Mouse (Mus musculus): ENCODE measurements around the gene Cpz. TPM values are rescaled to one million over a fixed set of nuclear protein-coding genes. Genes with fewer than 3 reads are reported as not detected.

Gene Cpz
- polyA plus RNA-seq, 1 experiment, result 0.36 TPM

DNA sequence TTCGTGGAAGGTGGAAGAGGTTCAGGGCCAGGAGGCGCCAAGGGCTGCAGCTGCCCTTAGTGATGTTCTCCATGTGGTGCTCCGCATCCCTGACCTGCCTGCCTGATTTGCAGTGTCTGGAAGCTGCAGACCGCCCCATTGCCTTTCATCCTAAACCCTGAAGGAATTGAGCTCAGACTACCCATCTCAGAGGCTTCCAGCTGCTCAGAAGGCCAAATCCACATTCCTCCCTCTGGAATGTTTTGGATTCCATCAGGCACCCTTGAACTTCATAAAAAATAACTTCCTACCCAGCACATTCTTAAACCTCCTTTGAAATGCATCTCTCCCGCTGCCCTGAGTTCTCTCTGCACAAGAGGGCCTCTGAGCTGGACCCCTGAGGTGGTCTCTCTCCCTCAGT, 15.1 kb upstream of the Cpz start:
- no peak for TF ChIP-seq CTCF (IDR thresholded peaks at IDR 0.05; ENCODE audit: borderline replicate concordance, insufficient read depth, low read depth, low read length)
- TF ChIP-seq POLR2A (IDR thresholded peaks at IDR 0.05; ENCODE audit: borderline replicate concordance, insufficient read depth, low read length), result no peak
- DNase-seq, result no peak
- H3K4me3 ChIP-seq (replicated peaks; ENCODE audit: insufficient read depth, low read depth, low read length), result no peak overlapping the region
- no peak overlapping the region for H3K27ac ChIP-seq (ENCODE audit: insufficient read depth, low read length)
- H3K27me3 ChIP-seq (ENCODE audit: control insufficient read depth, insufficient read depth, low read length), result no peaks in the 10 kb centered on the region
- H3K4me1 ChIP-seq (ENCODE audit: control insufficient read depth, insufficient read depth, low read length), result no peaks in the 10 kb centered on the region
- 72% methylated on average over 5 of the region's 5 CpGs for WGBS

DNA sequence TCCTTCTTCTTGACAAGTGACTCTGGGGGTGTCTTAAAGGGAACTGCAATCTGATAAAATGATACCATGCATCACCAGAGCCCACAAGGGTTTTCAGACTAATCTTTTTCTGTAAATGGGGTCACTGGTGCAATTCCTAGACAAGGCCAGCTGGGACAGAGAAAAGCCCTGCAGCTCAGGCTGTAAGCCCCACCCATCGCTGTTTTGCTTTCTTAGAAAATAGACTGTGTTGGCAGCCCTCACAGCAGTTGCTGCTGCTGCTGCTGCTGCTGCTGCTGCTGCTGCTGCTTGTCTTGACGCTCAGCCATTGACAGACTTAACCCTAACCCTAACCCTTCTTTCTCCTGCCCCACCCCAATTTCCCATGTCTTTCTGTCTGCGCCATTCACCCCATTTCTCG, 14.1 kb upstream of the Cpz start:
- H3K4me3 ChIP-seq (replicated peaks; ENCODE audit: insufficient read depth, low read depth, low read length), result no peak overlapping the region
- TF ChIP-seq POLR2A (IDR thresholded peaks at IDR 0.05; ENCODE audit: borderline replicate concordance, insufficient read depth, low read length) (no peak), CTCF (IDR thresholded peaks at IDR 0.05; ENCODE audit: borderline replicate concordance, insufficient read depth, low read depth, low read length) (no peak)
- WGBS, result 57% methylated on average over 4 of the region's 4 CpGs
- DNase-seq, result no peak
- H3K27me3 ChIP-seq (ENCODE audit: control insufficient read depth, insufficient read depth, low read length), result no peaks in the 10 kb centered on the region
- H3K27ac ChIP-seq (ENCODE audit: insufficient read depth, low read length), result no peak overlapping the region
- H3K4me1 ChIP-seq (ENCODE audit: control insufficient read depth, insufficient read depth, low read length), result no peaks in the 10 kb centered on the region

- Histone ChIP-seq H3K27ac (ENCODE audit: insufficient read depth, low read length) (no peak overlapping the region), H3K4me1 (ENCODE audit: control insufficient read depth, insufficient read depth, low read length) (no peaks in the 10 kb centered on the region), H3K27me3 (ENCODE audit: control insufficient read depth, insufficient read depth, low read length) (no peaks in the 10 kb centered on the region), H3K4me3 (replicated peaks; ENCODE audit: insufficient read depth, low read depth, low read length) (no peak overlapping the region)
- WGBS, result 34% methylated on average over 3 of the region's 3 CpGs
- no peak for DNase-seq
- TF ChIP-seq POLR2A (IDR thresholded peaks at IDR 0.05; ENCODE audit: borderline replicate concordance, insufficient read depth, low read length) (no peak), CTCF (IDR thresholded peaks at IDR 0.05; ENCODE audit: borderline replicate concordance, insufficient read depth, low read depth, low read length) (no peak)
Observed at GRCm38 (mm10) chr5:35538022-35538421, 12.5 kb upstream of the Cpz start.

- WGBS, result 76% methylated on average over 1 of the region's 1 CpGs
- no peaks in the 10 kb centered on the region for H3K27me3 ChIP-seq (ENCODE audit: control insufficient read depth, insufficient read depth, low read length)
- TF ChIP-seq CTCF (IDR thresholded peaks at IDR 0.05; ENCODE audit: borderline replicate concordance, insufficient read depth, low read depth, low read length), result no peak
- no peak for TF ChIP-seq POLR2A (IDR thresholded peaks at IDR 0.05; ENCODE audit: borderline replicate concordance, insufficient read depth, low read length)
- DNase-seq, result no peak
- H3K27ac ChIP-seq (ENCODE audit: insufficient read depth, low read length), result no peak overlapping the region
- H3K4me3 ChIP-seq (replicated peaks; ENCODE audit: insufficient read depth, low read depth, low read length), result no peak overlapping the region
- no peaks in the 10 kb centered on the region for H3K4me1 ChIP-seq (ENCODE audit: control insufficient read depth, insufficient read depth, low read length)
Observed at GRCm38 (mm10) chr5:35537474-35537873, 12.0 kb upstream of the Cpz start.

GRCm38 (mm10) chr5:35536271-35536670, 10.8 kb upstream of the Cpz start:
- no peak for DNase-seq
- TF ChIP-seq POLR2A (IDR thresholded peaks at IDR 0.05; ENCODE audit: borderline replicate concordance, insufficient read depth, low read length) (no peak), CTCF (IDR thresholded peaks at IDR 0.05; ENCODE audit: borderline replicate concordance, insufficient read depth, low read depth, low read length) (no peak)
- Histone ChIP-seq H3K4me1 (ENCODE audit: control insufficient read depth, insufficient read depth, low read length) (no peaks in the 10 kb centered on the region), H3K27ac (ENCODE audit: insufficient read depth, low read length) (no peak overlapping the region), H3K4me3 (replicated peaks; ENCODE audit: insufficient read depth, low read depth, low read length) (no peak overlapping the region), H3K27me3 (ENCODE audit: control insufficient read depth, insufficient read depth, low read length) (no peaks in the 10 kb centered on the region)
- WGBS, result 68% methylated on average over 3 of the region's 3 CpGs

DNA sequence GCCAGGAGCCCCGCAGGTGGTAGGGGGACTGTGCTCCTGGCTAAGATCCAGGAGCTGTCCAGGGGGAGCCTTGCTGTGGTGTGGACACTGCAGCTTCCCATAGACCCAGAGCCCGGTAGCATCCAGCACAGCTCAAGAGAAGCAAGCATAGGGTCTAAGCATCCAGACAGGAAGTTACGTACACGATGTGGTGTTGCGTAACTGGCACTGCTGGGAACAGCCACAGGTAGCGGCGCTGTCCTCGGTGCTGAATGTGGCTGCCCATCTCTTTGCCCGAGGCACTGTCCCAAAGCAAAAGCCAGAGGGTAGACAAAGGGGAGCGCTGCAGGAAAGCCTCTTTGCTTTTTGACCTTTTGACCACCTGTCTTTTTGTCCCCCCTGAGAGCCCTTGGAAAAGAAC, 6.1 kb upstream of the Cpz start:
- Histone ChIP-seq H3K27ac (ENCODE audit: insufficient read depth, low read length) (no peak overlapping the region), H3K4me3 (replicated peaks; ENCODE audit: insufficient read depth, low read depth, low read length) (no peak overlapping the region), H3K4me1 (ENCODE audit: control insufficient read depth, insufficient read depth, low read length) (no peaks in the 10 kb centered on the region), H3K27me3 (ENCODE audit: control insufficient read depth, insufficient read depth, low read length) (no peaks in the 10 kb centered on the region)
- 18% methylated on average over 10 of the region's 10 CpGs for WGBS
- DNase-seq, result no peak
- TF ChIP-seq CTCF (IDR thresholded peaks at IDR 0.05; ENCODE audit: borderline replicate concordance, insufficient read depth, low read depth, low read length) (no peak), POLR2A (IDR thresholded peaks at IDR 0.05; ENCODE audit: borderline replicate concordance, insufficient read depth, low read length) (no peak)

- Histone ChIP-seq H3K27me3 (ENCODE audit: control insufficient read depth, insufficient read depth, low read length) (no peaks in the 10 kb centered on the region), H3K4me1 (ENCODE audit: control insufficient read depth, insufficient read depth, low read length) (no peaks in the 10 kb centered on the region), H3K4me3 (replicated peaks; ENCODE audit: insufficient read depth, low read depth, low read length) (no peak overlapping the region), H3K27ac (ENCODE audit: insufficient read depth, low read length) (no peak overlapping the region)
- TF ChIP-seq POLR2A (IDR thresholded peaks at IDR 0.05; ENCODE audit: borderline replicate concordance, insufficient read depth, low read length) (no peak), CTCF (IDR thresholded peaks at IDR 0.05; ENCODE audit: borderline replicate concordance, insufficient read depth, low read depth, low read length) (peak; percentile 66)
- WGBS, result 16% methylated on average over 4 of the region's 4 CpGs
- peak in 1 of 2 experiments; percentile 28 for DNase-seq
Observed at GRCm38 (mm10) chr5:35530442-35530841, 4.9 kb upstream of the Cpz start.

GRCm38 (mm10) chr5:35524381-35524780, 1.1 kb downstream of the Cpz start:
- DNase-seq, result no peak
- H3K27ac ChIP-seq (ENCODE audit: insufficient read depth, low read length), result no peak overlapping the region
- WGBS, result 85% methylated on average over 2 of the region's 2 CpGs
- no peaks in the 10 kb centered on the region for H3K27me3 ChIP-seq (ENCODE audit: control insufficient read depth, insufficient read depth, low read length)
- TF ChIP-seq POLR2A (IDR thresholded peaks at IDR 0.05; ENCODE audit: borderline replicate concordance, insufficient read depth, low read length), result no peak
- no peak for TF ChIP-seq CTCF (IDR thresholded peaks at IDR 0.05; ENCODE audit: borderline replicate concordance, insufficient read depth, low read depth, low read length)
- no peaks in the 10 kb centered on the region for H3K4me1 ChIP-seq (ENCODE audit: control insufficient read depth, insufficient read depth, low read length)
- H3K4me3 ChIP-seq (replicated peaks; ENCODE audit: insufficient read depth, low read depth, low read length), result no peak overlapping the region

Data from cerebellum, adult 2 months (tissue).